Mouse (Mus musculus): ENCODE measurements around the gene Rack1.
"Not testable (repeated sequence)": the region's sequence is repeated elsewhere in the genome, so short reads cannot be mapped to it uniquely, and the experiment has no call there.

Gene Rack1

DNA sequence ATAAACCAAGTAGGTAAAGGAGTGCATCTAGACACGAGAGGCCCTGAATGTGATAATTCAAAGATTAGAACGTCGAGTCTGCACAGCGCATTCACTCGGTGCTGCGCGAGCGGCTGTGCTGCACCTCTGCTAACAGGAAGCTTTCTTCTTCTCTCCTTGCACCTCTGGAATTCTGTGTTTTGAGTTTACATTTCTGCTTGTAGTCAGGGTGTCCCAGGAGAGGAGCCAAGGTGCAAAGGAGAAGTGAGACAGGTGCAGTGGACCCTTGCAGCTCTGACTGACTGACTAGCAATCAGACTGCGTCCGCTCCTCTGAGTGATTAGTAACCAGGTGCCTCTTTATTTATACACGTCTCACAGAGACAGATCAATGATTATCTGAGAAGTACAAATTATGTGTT lies 43.1 kb downstream of the Rack1 start:
- DNase-seq = peak; percentile 54

DNA sequence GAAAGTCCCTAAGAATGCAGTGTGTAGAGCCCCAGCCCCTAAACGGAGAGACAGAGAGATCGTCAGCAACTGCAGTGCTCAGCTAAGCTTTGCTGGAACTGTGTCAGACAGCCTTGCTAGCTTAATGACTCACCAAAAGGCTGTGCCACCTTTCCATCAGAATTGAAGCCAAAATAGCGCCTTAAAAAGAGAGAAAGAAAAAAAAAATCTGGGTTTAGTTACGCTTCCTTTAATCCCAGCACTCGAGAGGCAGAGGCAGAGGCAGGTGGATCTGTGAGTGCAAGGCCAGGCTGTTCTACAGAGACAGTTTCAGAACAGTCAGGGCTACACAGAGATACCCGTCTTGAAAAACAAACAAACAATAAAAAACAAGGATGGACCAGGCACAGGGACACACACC lies 44.2 kb downstream of the Rack1 start:
- DNase-seq = no peak

DNA sequence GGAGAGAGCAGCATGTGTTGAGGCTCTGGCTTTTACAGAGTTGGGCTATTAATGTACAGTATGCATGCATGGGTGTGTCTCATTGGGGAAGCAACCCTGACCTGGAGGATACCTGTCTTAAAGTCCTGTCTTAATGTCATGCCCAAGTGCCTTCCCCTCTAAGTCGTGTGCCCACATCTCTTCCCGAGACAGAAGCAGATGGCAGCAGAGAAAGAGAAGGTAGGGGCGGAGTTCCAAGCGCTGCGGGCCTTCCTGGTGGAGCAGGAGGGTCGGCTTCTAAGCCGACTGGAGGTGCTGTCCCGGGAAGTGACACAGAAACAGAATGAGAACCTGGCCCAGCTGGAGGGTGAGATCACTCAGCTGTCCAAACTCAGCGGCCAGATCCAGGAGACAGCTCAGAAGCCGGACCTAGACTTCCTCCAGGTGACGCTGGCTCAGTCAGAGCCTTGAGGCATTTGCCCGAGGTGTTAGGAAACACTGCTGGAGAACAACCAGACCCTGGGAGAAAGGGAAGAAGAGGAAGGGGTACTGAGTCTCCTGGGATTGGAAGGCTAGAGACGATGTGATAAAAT lies 45.2 kb downstream of the Rack1 start:
- no peak for DNase-seq

DNA sequence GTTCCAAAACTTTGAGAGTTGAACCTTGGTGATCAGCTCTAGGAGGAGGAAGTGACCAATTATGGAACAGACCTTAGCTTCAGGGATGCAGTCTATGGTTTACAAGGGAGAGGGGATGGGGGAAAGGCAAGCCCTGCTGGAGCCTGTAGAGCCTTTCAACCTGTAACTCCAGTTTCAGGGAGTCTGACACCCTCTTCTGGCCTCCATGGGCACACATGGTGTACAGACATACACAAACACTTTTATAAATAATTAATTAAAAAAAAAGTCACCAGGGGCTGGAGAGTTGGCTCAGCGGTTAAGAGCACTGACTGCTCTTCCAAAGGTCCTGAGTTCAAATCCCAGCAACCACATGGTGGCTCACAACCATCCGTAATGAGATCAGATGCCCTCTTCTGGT lies 46.2 kb downstream of the Rack1 start:
- DNase-seq = not testable (repeated sequence)

DNA sequence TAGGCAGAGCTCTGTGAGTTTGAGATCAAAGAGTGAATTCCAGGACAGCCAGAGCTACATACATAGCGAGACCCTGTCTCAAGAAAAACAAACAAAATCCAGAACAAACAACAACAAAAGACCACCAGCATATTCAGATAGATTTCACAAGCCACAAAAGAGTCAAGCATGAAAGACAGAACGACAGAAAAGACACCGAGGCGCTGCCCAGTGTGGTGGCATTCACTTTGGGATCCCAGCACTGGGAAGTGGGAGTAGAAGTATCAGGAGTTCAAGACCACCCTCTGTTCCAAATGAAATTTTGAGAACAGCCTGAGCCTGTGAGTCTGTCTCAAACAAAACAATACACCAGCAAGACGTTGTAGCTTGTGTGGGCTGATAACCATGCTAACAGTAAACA lies 46.7 kb downstream of the Rack1 start:
- DNase-seq = no peak

DNA sequence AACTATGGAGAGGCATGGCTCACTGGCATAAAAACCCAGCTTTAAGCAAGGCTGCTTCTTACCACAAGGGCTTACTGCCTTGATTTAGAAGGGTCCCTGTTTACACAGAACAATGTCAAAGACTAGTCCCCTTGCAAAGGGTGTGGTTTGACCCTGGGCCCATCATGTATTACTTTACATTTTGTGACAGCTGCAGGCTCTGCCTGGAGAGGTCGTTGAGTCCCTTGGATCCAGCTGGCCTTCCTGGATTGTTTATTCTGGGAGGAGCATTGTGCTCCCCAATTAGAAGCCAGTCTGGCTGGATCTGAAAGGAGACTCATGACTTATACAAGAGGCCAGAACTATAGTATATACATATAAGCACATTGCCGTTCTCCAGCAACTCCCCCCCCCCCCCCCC lies 50.1 kb downstream of the Rack1 start:
- DNase-seq = no peak

DNA sequence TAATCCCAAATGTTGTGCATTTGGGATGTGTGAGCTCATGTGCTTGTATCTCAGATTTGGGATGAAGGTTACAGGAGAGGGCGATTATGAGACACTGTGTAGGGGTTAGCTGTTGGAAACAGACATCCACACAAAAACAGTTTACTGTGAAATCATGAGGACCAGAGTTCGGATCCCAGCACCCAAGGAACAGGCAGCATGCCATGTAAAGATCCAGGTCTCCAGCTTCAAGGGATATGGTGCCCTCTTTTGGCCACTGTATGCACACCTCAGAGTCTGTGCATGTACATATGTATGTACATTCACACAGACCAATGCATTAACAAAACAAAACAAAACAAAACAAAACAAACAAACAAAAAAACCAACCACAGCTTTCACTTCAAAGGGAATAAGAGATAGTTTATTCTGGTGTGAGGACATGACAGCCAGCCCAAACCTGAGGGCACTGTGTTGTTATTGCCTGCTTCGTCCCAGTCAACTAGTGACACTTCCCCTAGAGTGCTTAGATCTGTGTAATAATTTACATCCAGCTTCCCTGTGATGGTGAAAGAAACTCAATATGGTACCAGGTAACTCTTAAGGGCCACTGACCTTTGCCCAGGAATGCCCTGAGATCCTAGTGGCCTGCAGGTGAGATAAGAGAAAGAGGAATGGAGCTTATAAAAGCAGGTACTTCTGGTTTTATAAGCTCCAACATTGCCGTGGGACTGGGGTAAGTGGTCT lies 51.3 kb downstream of the Rack1 start:
- DNase-seq = no peak

DNA sequence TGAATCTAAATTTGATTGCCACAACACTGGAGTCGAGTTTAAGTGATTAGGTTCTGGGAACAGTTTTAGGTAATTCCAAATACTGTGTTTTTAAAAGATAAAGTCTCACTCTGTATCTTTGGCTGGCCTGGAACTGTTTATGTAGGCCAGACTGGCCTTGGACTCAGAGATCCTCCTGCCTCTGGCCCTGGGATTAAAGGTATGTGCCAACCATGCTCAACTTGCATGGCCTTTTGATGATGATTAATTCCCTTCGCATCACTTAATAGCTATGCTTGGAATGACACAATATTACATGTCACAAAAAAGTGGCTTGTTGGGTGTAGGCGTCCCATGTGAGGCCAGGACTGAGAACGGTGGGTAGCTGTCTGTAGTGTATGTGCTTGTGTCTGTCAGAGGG lies 52.1 kb downstream of the Rack1 start:
- no peak for DNase-seq

DNA sequence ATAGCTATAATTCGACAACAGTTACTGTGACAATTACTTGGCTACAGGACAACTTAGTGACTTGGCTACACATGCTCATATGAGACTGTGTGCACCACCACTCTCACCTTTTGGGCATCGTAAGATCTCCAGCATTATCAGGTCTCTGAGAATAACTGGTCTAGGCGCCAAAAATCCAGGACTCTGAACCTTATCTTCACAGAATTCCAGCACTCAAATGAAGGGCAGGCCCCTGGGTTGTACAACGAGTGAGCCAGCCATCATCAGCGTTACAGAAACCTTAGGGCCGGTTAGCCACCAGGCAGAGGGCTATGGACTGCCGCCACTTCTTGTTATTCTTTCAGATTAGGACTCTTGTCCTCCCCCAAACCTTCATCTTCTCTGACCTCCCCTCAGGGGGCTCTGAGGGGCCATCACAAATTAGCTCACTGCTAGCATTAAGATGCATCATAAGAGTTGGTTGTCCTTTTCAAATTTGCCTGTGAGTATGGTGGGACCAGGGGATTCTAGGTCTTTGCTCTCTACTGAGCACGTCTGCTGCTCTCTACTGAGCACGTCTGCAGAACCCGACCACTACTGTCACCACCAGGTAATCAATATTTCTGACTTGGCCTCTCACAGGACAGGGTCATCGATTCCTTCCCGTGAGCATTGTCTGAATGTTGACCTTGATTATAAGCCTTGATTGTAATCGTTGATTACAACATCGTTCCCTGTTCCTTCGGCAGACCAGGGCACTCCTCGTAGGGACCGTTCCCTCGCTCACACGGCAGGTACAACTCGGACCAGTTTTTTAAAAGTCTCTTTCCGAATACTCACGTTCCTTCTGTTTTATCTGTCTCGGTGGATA lies 52.7 kb downstream of the Rack1 start:
- no peak for DNase-seq

DNA sequence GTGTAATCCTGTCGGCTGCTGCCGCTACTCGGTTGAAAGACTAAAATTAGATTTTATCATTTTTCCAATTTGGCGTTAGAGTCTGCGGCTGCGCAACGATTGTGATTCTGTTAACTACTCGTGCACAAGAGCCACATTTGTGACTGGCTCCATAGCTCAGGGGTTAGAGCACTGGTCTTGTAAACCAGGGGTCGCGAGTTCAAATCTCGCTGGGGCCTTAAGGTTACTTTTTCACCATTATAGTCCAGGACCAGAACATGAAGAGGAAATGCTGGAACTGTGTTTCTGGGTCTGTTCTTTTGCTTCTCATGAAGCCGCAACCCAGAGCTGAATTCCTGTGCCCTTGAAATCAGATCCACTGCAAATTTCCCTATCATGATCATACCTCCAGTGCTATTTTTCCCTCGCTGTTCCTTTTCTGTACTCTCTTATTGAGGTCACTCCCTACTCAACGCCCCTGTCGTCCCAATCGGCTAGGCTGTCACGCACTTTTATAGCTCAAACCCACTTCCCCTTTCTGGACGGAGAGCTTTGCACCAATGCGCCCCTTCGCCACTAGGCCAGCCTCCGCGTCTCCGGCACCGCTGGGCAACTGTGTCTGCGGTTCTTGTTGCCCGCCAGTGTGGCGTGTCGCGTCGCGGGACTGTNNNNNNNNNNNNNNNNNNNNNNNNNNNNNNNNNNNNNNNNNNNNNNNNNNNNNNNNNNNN lies 53.5 kb downstream of the Rack1 start:
- peak; percentile 89 for DNase-seq
